Mouse (Mus musculus) neural tube, embryonic 15.5 days (tissue): ENCODE measurements around the gene Slc38a6. TPM values are rescaled to one million over a fixed set of nuclear protein-coding genes. Genes with fewer than 3 reads are reported as not detected.

Source experiments
- ATAC-seq: fragments of 200-750 bp; cut with Nextera tagmentation; 2 replicates; pipeline ENCODE4 v1.8.0; 2017; ENCODE audit warnings: mild to moderate bottlenecking, moderate TSS enrichment, moderate library complexity; ENCODE audit not compliant: low FRiP score
- H3K27ac ChIP-seq: fragments of 300-500 bp; sonication (generic); replicated peaks from 2 replicates; pipeline ENCODE4 v1.5.1; 2015; ENCODE audit warnings: mild to moderate bottlenecking, inconsistent platforms
- H3K27me3 ChIP-seq: fragments of 300-500 bp; sonication (generic); replicated peaks from 2 replicates; pipeline ENCODE4 v1.6.1; 2015; ENCODE audit warnings: inconsistent platforms
- H3K36me3 ChIP-seq: fragments of 300-500 bp; sonication (generic); 2 replicates; pipeline ENCODE4 v1.6.1; 2015; ENCODE audit warnings: inconsistent platforms
- H3K4me1 ChIP-seq: fragments of 300-500 bp; sonication (generic); 2 replicates; pipeline ENCODE4 v1.6.1; 2015; ENCODE audit warnings: inconsistent platforms
- H3K4me2 ChIP-seq: fragments of 300-500 bp; sonication (generic); 2 replicates; pipeline ENCODE4 v1.6.1; 2015; ENCODE audit warnings: inconsistent platforms, mild to moderate bottlenecking, moderate library complexity
- H3K4me3 ChIP-seq: fragments of 300-500 bp; sonication (generic); replicated peaks from 2 replicates; pipeline ENCODE4 v1.5.1; 2015; ENCODE audit warnings: mild to moderate bottlenecking, inconsistent platforms
- H3K9ac ChIP-seq: fragments of 300-500 bp; sonication (generic); replicated peaks from 2 replicates; pipeline ENCODE4 v1.6.1; 2015; ENCODE audit warnings: mild to moderate bottlenecking, inconsistent platforms
- H3K9me3 ChIP-seq: fragments of 300-500 bp; sonication (generic); replicated peaks from 2 replicates; pipeline ENCODE4 v1.6.1; 2016; ENCODE audit warnings: inconsistent platforms
- WGBS: fragments of 180-500 bp; shearing (Covaris S2); methylation state at CpG from one replicate; pipeline ENCODE4 v1.1.7; 2015; ENCODE audit warnings: mixed read lengths; 5-methylcytosine and 5-hydroxymethylcytosine counted together
- polyA plus RNA-seq: library from polyadenylated mRNA; unstranded; fragments of >200 nt; fragmentation: Nextera tagmentation; extraction: Ambion mirVana; gene quantifications from 2 replicates; pipeline ENCODE4 v1.2.1, GENCODE M21; 2015

Slc38a6 gene
- polyA plus RNA-seq, 1 experiment from 2014 or later, result 11.3 TPM

GRCm38 (mm10) chr12:73371132-73371531 lies 84.6 kb downstream of the Slc38a6 start:
- 60% methylated on average over 7 of the region's 7 CpGs for WGBS
- ATAC-seq, result no peak
- no peaks in the 10 kb centered on the region for H3K36me3 ChIP-seq

DNA sequence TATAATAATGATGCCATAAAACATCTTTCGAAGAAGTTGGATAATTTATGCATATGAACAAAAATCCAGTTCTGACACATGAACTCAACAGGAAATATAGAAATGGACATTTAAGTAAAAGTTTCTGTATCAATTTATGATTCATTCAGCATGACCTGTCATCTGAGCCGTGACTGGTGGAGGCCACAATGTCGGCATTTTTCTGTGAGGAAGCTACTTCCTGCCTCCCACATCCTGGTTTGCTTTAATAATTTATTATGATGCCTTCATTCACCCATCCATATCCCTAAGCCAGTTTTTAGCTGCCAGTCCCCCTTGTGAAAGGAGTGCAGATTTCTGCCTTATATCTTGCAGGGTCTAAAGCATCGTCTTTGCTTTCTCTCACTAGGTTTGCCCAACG lies 91.4 kb downstream of the Slc38a6 start:
- Histone ChIP-seq H3K4me3 (no peak overlapping the region), H3K36me3 (no peaks in the 10 kb centered on the region), H3K27me3 (no peaks in the 10 kb centered on the region), H3K9ac (no peak overlapping the region), H3K27ac (no peak overlapping the region), H3K4me1 (peaks cover 5% of the 10 kb centered on the region; the same call in 1 of the 2 replicates), H3K9me3 (no peaks in the 10 kb centered on the region), H3K4me2 (no peak overlapping the region)
- no peak for ATAC-seq
- 93% methylated on average over 5 of the region's 5 CpGs for WGBS

More at GRCm38 (mm10) chr12:73371132-73371531, 84.6 kb downstream of the Slc38a6 start:
- Histone ChIP-seq H3K27me3 (no peaks in the 10 kb centered on the region), H3K4me1 (peaks cover 7% of the 10 kb centered on the region), H3K9me3 (no peaks in the 10 kb centered on the region), H3K4me2 (no peak overlapping the region), H3K4me3 (no peak overlapping the region), H3K27ac (no peak overlapping the region), H3K9ac (no peak overlapping the region)

GRCm38 (mm10) chr12:73378724-73379355 lies 92.3 kb downstream of the Slc38a6 start:
- 81% methylated on average over 13 of the region's 13 CpGs for whole genome bisulfite sequencing
- Histone ChIP-seq H3K9me3 (no peaks in the 10 kb centered on the region), H3K27me3 (no peaks in the 10 kb centered on the region), H3K9ac (no peak overlapping the region), H3K36me3 (no peaks in the 10 kb centered on the region), H3K4me2 (no peak overlapping the region), H3K27ac (no peak overlapping the region), H3K4me3 (no peak overlapping the region), H3K4me1 (peaks cover 5% of the 10 kb centered on the region; the same call in 1 of the 2 replicates)
- no peak for ATAC-seq

DNA sequence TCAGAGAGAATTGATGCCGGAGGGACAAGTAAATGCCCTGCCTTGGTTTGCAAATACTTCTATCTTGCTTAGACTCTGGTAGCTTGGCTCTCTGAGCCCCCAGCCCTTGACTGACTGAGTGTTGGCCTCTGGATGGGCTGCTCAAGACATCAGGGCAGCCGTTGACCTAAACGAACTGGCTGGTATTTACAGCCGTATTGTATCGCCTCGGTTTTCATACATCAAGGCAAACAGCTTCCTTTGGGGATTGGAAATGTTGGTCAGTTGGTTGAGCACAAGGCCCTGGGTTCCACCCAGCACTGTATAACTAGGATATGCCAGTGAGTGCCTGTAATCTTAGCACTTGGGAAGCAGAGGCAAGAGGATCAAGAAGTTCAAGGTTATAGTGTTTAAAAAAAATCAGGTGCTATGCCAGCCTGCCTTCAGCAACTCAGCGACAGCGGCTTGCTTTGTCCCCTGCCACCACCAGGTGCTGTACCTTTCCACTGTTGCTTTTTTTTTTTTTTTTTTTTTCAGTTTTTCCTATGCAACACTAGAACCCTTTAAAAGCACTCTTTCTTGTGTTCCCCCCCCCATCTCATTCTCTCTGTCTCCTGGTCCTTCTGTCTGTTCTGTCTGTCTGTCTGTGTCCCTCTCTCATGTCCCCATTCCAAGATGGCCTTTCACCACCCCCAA lies 94.2 kb downstream of the Slc38a6 start:
- no peak overlapping the region for H3K4me3 ChIP-seq
- no peak for ATAC-seq
- WGBS, result 71% methylated on average over 8 of the region's 8 CpGs

DNA sequence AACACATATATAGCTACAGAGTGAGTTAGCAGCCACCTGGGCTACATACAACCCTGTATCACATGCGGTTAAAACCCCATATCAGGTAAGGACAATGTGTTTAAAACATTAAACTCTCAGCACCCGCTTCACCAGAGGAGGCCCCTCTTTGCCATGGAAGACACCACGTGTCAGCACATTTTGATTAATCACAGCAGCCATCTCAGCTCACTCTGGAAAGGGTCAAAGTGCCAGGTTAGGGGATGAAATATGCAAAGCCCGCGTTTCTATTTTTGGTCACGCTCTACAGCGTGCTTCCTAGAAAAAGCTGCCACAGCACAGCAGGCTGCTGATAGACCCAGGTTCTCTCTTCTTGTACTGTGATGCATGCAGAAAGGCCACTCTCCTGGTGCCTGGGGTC lies 94.9 kb downstream of the Slc38a6 start:
- H3K36me3 ChIP-seq, result no peaks in the 10 kb centered on the region
- H3K4me1 ChIP-seq, result peaks cover 5% of the 10 kb centered on the region; the same call in 1 of the 2 replicates
- no peak overlapping the region for H3K4me2 ChIP-seq
- WGBS, result 70% methylated on average over 7 of the region's 7 CpGs
- no peak overlapping the region for H3K9ac ChIP-seq
- ATAC-seq, result no peak
- H3K27ac ChIP-seq, result no peak overlapping the region
- H3K27me3 ChIP-seq, result no peaks in the 10 kb centered on the region
- H3K9me3 ChIP-seq, result no peaks in the 10 kb centered on the region
- H3K4me3 ChIP-seq, result no peak overlapping the region

More for the DNA sequence above, 94.2 kb downstream of the Slc38a6 start:
- no peaks in the 10 kb centered on the region for H3K36me3 ChIP-seq
- no peak overlapping the region for H3K27ac ChIP-seq
- H3K9me3 ChIP-seq, result no peaks in the 10 kb centered on the region
- no peak overlapping the region for H3K4me2 ChIP-seq
- H3K27me3 ChIP-seq, result no peaks in the 10 kb centered on the region
- H3K9ac ChIP-seq, result no peak overlapping the region
- H3K4me1 ChIP-seq, result peaks cover 5% of the 10 kb centered on the region; the same call in 1 of the 2 replicates

DNA sequence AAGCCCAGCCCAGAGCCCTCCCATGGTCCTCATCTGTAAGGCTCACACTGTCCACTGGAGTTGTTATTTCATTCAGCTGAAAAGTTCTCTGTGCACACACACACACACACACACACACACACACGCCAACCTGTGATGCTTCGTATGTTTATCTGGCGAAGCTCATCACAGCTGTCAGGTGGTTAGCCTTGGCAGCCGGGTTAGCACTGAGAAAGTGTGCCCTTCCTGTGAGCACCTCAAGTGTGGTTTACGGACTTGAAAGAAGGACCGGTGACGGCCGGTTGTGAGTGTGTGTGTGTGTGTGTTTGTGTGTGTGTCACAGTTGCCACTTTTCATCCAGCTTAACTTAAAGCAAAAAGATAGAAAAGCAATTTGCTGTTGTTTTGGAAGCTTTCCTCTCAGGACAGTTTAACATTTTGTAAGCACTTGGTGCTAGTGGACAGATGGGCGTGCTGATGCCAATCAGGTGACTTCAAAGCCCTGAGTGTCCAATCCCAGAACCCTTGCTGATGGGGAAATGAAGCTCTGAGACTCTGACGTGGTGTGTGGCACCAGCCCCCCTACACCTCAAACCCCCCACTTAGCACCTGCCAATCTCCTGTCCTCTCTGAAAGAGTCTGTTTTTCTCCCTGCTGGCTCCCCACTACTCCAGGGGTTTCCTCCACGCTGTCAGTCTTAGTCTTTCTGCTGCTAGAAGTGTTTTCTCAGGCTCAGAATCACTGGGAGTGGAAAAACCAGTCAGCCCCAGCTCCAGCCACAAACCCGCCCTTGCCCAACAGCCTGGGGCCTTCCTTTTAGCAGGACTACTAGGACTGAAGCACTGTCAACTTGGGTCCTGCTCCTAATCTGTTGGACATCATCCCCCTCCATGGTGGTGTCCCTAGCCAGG lies 96.0 kb downstream of the Slc38a6 start:
- WGBS, result 88% methylated on average over 12 of the region's 12 CpGs
- ATAC-seq, result no peak
- no peaks in the 10 kb centered on the region for H3K9me3 ChIP-seq
- no peak overlapping the region for H3K27ac ChIP-seq
- no peaks in the 10 kb centered on the region for H3K36me3 ChIP-seq
- no peak overlapping the region for H3K4me2 ChIP-seq
- H3K27me3 ChIP-seq, result no peaks in the 10 kb centered on the region
- no peak overlapping the region for H3K4me3 ChIP-seq
- peaks cover 5% of the 10 kb centered on the region; the same call in 1 of the 2 replicates for H3K4me1 ChIP-seq
- H3K9ac ChIP-seq, result no peak overlapping the region

- Histone ChIP-seq H3K27me3 (no peaks in the 10 kb centered on the region), H3K4me1 (peaks cover 5% of the 10 kb centered on the region; the same call in 1 of the 2 replicates), H3K9me3 (no peaks in the 10 kb centered on the region), H3K27ac (no peak overlapping the region), H3K4me2 (no peak overlapping the region), H3K9ac (no peak overlapping the region), H3K4me3 (no peak overlapping the region), H3K36me3 (no peaks in the 10 kb centered on the region)
- WGBS, result 85% methylated on average over 5 of the region's 5 CpGs
- ATAC-seq, result no peak
These were observed 96.6 kb downstream of the Slc38a6 start for GRCm38 (mm10) chr12:73383179-73383510.

DNA sequence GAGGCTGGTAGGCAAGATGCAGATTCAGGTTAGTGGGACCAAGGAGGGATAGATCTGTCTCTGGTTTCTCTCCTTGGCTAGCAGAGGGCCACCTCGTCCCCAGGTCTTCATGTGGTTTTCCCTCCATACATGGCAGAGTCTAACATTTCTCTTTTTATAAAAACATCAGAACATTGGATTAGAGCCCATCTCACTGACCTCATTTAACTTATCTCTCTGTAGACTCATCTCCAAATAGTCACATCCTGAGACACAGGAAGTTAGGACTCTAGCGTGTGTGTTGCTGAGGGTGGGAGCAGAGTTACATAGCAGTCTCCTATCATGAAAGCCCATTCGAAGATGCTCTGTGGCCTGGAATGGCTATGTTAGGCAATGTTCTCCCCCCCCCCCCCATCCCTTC lies 97.3 kb downstream of the Slc38a6 start:
- Histone ChIP-seq H3K4me3 (no peak overlapping the region), H3K27me3 (no peaks in the 10 kb centered on the region), H3K9me3 (no peaks in the 10 kb centered on the region), H3K36me3 (no peaks in the 10 kb centered on the region), H3K4me1 (peaks cover 5% of the 10 kb centered on the region; the same call in 1 of the 2 replicates), H3K9ac (no peak overlapping the region), H3K27ac (no peak overlapping the region), H3K4me2 (no peak overlapping the region)
- no peak for ATAC-seq
- 92% methylated on average over 3 of the region's 3 CpGs for WGBS

- no peak overlapping the region for H3K9ac ChIP-seq
- no peak overlapping the region for H3K4me2 ChIP-seq
- peaks cover 5% of the 10 kb centered on the region; the same call in 1 of the 2 replicates for H3K4me1 ChIP-seq
- no peaks in the 10 kb centered on the region for H3K9me3 ChIP-seq
- H3K27me3 ChIP-seq, result no peaks in the 10 kb centered on the region
- ATAC-seq, result no peak
- no peak overlapping the region for H3K27ac ChIP-seq
- no peaks in the 10 kb centered on the region for H3K36me3 ChIP-seq
- WGBS, result 46% methylated on average over 6 of the region's 6 CpGs
- H3K4me3 ChIP-seq, result no peak overlapping the region
These were observed 98.2 kb downstream of the Slc38a6 start for GRCm38 (mm10) chr12:73384747-73385146.

GRCm38 (mm10) chr12:73392507-73392906 lies 105.9 kb downstream of the Slc38a6 start:
- no peak for ATAC-seq
- no peak overlapping the region for H3K4me2 ChIP-seq
- no peak overlapping the region for H3K27ac ChIP-seq
- 0 out of 2 replicates have a peak, but pooled peaks cover 4% of the 10 kb centered on the region for H3K4me1 ChIP-seq
- H3K9ac ChIP-seq, result no peak overlapping the region
- no peaks in the 10 kb centered on the region for H3K9me3 ChIP-seq
- no peaks in the 10 kb centered on the region for H3K27me3 ChIP-seq
- H3K4me3 ChIP-seq, result no peak overlapping the region
- H3K36me3 ChIP-seq, result no peaks in the 10 kb centered on the region
- WGBS, result 93% methylated on average over 1 of the region's 1 CpGs

GRCm38 (mm10) chr12:73393018-73393417 lies 106.4 kb downstream of the Slc38a6 start:
- no peak overlapping the region for H3K4me2 ChIP-seq
- H3K4me3 ChIP-seq, result no peak overlapping the region
- ATAC-seq, result no peak
- H3K9me3 ChIP-seq, result no peaks in the 10 kb centered on the region
- no peaks in the 10 kb centered on the region for H3K36me3 ChIP-seq
- 0 out of 2 replicates have a peak, but pooled peaks cover 4% of the 10 kb centered on the region for H3K4me1 ChIP-seq
- H3K27ac ChIP-seq, result no peak overlapping the region
- no peaks in the 10 kb centered on the region for H3K27me3 ChIP-seq
- no peak overlapping the region for H3K9ac ChIP-seq
